Mouse (Mus musculus) thymus, adult 2 months (tissue): ENCODE results near the gene Rras. TPM values are rescaled to one million over a fixed set of nuclear protein-coding genes. Genes with fewer than 3 reads are reported as not detected.

Experiments
- DNase-seq: peaks from one replicate; pipeline ENCODE4 v3.0.0; 2021
- H3K27ac ChIP-seq: fragments of 200-500 bp; 2 replicates; pipeline ENCODE4 v1.5.1; 2012; ENCODE audit warnings: low read length, control low read depth; ENCODE audit not compliant: control insufficient read depth, insufficient read depth
- H3K27me3 ChIP-seq: fragments of 200-500 bp; 2 replicates; pipeline ENCODE4 v1.6.1; 2012; ENCODE audit warnings: mild to moderate bottlenecking, low read length, moderate library complexity, mixed read lengths; ENCODE audit not compliant: control insufficient read depth, insufficient read depth
- H3K36me3 ChIP-seq: fragments of 200-500 bp; 2 replicates; pipeline ENCODE4 v1.6.1; 2012; ENCODE audit warnings: mild to moderate bottlenecking, low read length, moderate library complexity; ENCODE audit not compliant: control insufficient read depth, insufficient read depth
- H3K4me1 ChIP-seq: fragments of 200-500 bp; replicated peaks from 2 replicates; pipeline ENCODE4 v1.6.1; 2012; ENCODE audit warnings: low read length; ENCODE audit not compliant: control insufficient read depth, insufficient read depth
- H3K4me3 ChIP-seq: fragments of 200-500 bp; 2 replicates; pipeline ENCODE4 v1.5.1; 2012; ENCODE audit warnings: mild to moderate bottlenecking, low read length, control low read depth, moderate library complexity; ENCODE audit not compliant: control insufficient read depth, insufficient read depth
- CTCF ChIP-seq: fragments of 200-500 bp; IDR thresholded peaks from 2 replicates; pipeline ENCODE4 v1.5.1; 2012; ENCODE audit warnings: mild to moderate bottlenecking, control low read depth, low read length, moderate library complexity, borderline replicate concordance; ENCODE audit not compliant: control insufficient read depth, poor library complexity, insufficient read depth; ENCODE audit errors: extremely low read depth
- POLR2A ChIP-seq: fragments of 200-500 bp; IDR thresholded peaks from 2 replicates; pipeline ENCODE4 v1.6.1; 2012; ENCODE audit warnings: mild to moderate bottlenecking, low read length, control low read depth, moderate library complexity; ENCODE audit not compliant: control insufficient read depth, poor library complexity, insufficient read depth; ENCODE audit errors: extremely low read depth
- WGBS: fragments of 180-500 bp; shearing (Covaris S2); methylation state at CpG from one replicate; pipeline ENCODE4 v1.1.7; 2018; 5-methylcytosine and 5-hydroxymethylcytosine counted together
- polyA plus RNA-seq: library from polyadenylated mRNA; depleted of rRNA; stranded (reverse); fragments of >200 nt; gene quantifications from 2 replicates; pipeline ENCODE4 v1.2.3, GENCODE M21; 2012

The Rras gene
- polyA plus RNA-seq, 1 experiment: 62.3 TPM

- Histone ChIP-seq H3K27ac (no peak overlapping the region), H3K36me3 (no peaks in the 10 kb centered on the region), H3K4me3 (no peak overlapping the region), H3K4me1 (peaks cover 21% of the 10 kb centered on the region), H3K27me3 (no peaks in the 10 kb centered on the region)
- WGBS: 92% methylated on average over 14 of the region's 14 CpGs
- DNase-seq: no peak
- TF ChIP-seq CTCF (no peak), POLR2A (no peak)
Measured at GRCm38 (mm10) chr7:45056329-45056971, 38.7 kb downstream of the Rras start.

DNA sequence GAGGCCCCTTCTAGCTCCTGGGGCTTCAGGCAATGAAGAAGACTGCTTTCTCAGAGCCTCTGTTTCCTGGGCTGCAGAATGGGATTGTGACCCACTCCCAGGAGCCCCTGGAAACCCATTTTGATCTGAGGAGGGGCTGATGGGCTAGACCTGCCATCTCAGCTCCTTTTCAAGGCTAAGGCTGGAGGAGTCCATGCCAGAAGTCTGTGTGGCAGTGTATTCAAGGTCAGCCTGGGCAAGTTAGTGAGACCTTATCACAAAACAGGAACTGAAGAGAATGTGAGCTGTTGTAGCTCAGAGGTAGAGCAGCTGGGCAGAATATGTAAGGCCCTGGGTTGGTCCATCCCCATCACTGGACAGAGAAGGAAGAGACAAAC, 39.2 kb downstream of the Rras start:
- TF ChIP-seq POLR2A (no peak), CTCF (no peak)
- DNase-seq: no peak
- H3K4me1 ChIP-seq: peaks cover 19% of the 10 kb centered on the region
- no peak overlapping the region for H3K4me3 ChIP-seq
- H3K36me3 ChIP-seq: no peaks in the 10 kb centered on the region
- H3K27me3 ChIP-seq: no peaks in the 10 kb centered on the region
- no peak overlapping the region for H3K27ac ChIP-seq

DNA sequence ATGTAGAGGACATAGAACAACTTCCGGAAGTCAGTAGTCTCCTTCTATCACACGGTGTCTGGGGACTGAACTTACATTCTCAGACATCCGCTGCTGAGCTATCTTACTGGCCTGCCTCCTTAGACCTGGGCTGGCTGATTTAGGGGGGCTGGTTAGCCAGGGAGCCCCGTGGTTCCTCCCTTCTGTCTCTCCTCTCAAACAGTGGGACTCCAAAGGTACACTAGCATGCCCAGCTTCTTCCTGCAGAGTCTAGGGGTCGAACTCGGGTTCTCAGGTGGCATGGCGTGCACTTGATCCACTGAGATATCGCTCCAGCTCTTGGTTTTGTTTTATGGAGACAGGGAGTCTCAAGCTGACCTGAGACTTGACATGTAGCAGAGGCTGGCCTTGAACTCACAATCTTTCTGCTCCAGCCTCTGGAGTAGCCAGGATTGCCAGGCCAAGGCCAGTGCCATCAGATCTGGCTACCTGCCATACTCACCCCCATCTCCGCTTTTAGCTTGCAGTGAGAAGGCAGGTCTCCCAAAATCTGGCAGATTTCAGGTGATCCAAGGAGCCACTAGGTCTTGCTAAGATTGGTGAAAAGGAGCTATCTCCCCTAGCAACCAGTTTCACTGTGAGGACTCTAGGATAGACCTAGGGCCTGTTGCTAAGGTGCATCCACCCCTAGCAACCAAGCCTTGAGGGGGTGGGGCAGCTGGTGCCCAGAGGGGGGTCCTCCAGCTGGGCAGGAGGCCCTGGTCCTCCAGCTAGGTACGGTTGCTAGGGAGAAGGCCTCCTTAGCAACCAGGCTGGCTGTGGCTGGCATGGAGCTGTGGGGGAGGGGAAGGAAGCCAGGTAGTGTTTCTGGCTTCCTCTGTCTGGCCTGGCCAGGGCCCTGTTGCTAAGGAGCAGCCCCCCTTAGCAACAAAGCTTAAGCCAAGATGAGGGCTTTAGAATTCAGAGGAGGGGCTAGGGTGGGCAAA, 41.1 kb downstream of the Rras start:
- Histone ChIP-seq H3K36me3 (no peaks in the 10 kb centered on the region), H3K27me3 (no peaks in the 10 kb centered on the region), H3K4me1 (peaks cover 11% of the 10 kb centered on the region), H3K27ac (no peak overlapping the region), H3K4me3 (no peak overlapping the region)
- 96% methylated on average over 10 of the region's 10 CpGs for WGBS
- no peak for DNase-seq
- no peak for TF ChIP-seq CTCF
- TF ChIP-seq POLR2A: no peak

- H3K36me3 ChIP-seq: no peaks in the 10 kb centered on the region
- WGBS: 98% methylated on average over 6 of the region's 6 CpGs
- H3K27me3 ChIP-seq: no peaks in the 10 kb centered on the region
- peaks cover 7% of the 10 kb centered on the region for H3K4me1 ChIP-seq
- no peak overlapping the region for H3K4me3 ChIP-seq
- DNase-seq: no peak
- TF ChIP-seq CTCF (no peak), POLR2A (no peak)
- no peak overlapping the region for H3K27ac ChIP-seq
Measured at GRCm38 (mm10) chr7:45060632-45061122, 42.9 kb downstream of the Rras start.

DNA sequence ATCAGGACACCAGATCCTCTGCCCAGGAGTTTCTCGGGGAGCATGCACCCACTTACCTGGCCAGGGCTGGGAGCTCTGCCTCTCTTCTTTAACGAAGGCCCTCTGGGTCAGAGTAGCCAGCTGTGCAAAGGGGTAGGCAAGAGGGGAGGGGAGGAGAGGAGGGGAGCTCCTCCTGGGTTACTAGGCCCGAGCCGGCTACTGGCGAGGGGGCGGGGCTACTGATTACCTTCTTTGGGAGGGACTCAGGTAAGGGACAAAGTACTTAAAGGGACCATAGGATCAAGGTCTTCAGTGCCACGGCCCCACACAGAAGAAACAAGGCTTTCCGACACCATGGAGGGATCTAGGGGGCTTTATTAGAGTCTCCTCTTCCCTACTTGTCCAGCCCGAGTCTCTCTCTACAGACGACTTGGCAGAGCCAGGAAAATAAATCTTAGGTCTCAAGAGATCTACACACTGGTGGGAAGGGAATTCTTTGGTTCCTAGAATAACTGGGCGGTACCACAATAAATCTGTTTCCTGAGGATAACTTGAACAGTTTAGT, 43.8 kb downstream of the Rras start:
- TF ChIP-seq POLR2A (no peak), CTCF (no peak)
- Histone ChIP-seq H3K36me3 (no peaks in the 10 kb centered on the region), H3K4me3 (no peak overlapping the region), H3K27me3 (no peaks in the 10 kb centered on the region), H3K4me1 (peaks cover 7% of the 10 kb centered on the region), H3K27ac (no peak overlapping the region)
- DNase-seq: peak; percentile 22
- 64% methylated on average over 11 of the region's 11 CpGs for WGBS

DNA sequence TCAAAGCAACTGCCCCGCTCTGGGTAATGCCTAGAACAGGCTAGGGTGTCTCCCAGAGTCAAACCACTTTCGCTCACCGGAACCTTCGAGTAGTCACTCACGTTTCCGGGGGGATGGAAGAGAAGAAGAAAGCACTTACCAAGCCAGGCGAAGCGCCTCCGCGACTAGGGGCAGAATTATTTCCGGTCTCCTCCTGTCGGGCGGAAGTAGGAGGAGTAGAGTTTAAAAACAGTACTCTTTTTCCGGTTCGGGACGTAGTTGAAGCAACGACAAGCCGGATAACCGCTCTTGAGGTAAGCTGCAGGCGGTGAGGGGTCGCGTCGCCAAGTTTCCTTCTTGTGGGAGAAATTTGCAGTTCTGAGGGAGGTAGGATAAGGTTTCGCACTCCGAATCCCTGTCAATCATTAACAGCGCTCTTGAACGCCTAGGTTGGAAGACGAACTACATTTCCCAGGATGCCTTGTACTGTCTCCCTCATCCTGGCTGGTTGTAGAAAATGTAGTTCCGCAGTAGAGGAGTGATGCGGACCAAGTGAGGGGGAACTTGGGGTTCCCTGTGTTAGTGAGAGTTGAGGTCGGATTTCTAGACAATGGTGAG, 44.6 kb downstream of the Rras start, which contains the start of the genes Nosip and Prrg2:
Gene Nosip, plus strand, starts transcription at position 191 of the 597 bp plus-strand sequence.
Gene Prrg2, minus strand, starts transcription at position 439 of the 597 bp plus-strand sequence.
- TF ChIP-seq CTCF (no peak), POLR2A (peak; percentile 57; the same call in 1 of the 2 replicates)
- Histone ChIP-seq H3K4me1 (peaks cover 7% of the 10 kb centered on the region), H3K27me3 (no peaks in the 10 kb centered on the region), H3K4me3 (peak within 1 kb of the TSS; percentile 62), H3K36me3 (no peaks in the 10 kb centered on the region), H3K27ac (peak within 1 kb of the TSS; percentile 75)
- WGBS: under 1% methylated on average over 31 of the region's 31 CpGs
- peak; percentile 94 for DNase-seq
